Mouse (Mus musculus): ENCODE data around the gene Gm20547. TPM values are rescaled to one million over a fixed set of nuclear protein-coding genes. Genes with fewer than 3 reads are reported as not detected.
A peak's percentile ranks its signal among the peaks of the same experiment; 100 is the strongest.
"Not testable (repeated sequence)": the region's sequence is repeated elsewhere in the genome, so short reads cannot be mapped to it uniquely, and the experiment has no call there.

Gm20547 gene
- not detected for polyA plus RNA-seq (2017; shearing (Covaris generic))

DNA sequence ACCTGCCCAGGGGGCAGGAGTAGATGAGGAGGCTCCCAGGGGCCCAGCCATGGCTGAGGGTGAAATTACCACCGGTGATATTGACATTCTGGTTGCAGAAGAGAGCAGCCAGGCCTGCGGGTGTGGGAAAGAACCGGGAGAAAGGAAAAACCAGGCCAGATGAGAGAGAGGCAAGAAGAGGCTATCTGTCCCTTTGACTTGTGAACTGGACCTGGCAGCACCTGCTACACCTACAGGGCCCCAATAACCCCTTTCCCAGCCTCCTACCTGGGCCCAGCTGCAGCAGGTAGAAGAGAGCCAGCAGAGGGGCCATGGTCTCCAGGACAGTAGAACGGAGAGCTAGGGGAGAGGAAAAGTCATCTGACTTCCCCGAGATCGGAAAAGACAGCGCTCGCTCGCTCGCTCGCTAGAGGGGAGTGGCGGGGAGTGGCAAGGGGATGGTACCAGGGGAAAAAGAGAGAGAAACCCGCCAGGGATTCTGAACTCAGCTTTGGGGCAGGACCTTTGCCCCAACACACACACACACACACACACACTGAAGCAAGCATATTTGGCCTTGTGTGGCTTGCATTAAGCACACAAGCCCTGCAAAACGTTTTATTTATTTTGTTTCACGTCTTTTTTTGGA is at the start of gene Gm20547:
Gm20547 (minus strand) TSS at position 360 of the 628 bp plus-strand sequence.
- no peak for ATAC-seq

GRCm38 (mm10) chr17:34931061-34931734 is 49.4 kb upstream of the Gm20547 start, which contains the start of gene Neu1:
Neu1 (plus strand) TSS chr17:34931253.
- peak; percentile 98 for ATAC-seq

DNA sequence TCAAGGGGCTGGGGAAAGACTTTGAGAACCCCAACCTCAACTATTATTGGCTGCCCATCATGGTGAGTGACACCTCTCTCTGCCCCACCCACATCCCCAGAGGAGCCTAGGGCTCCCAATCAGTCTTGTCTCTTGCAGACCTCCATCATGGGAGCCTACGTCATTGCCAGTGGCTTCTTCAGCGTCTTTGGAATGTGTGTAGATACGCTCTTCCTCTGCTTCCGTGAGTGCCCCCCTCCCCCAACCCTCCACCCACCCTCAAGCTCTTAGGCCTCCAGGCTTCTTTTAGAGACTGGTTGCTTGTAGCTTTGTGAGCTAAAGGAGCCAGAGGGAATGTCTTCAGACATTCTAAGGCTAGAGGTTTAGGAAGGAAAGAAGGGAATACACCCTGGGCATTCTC is 47.0 kb upstream of the Gm20547 start:
- ATAC-seq = no peak

- ATAC-seq = no peak
Observed at GRCm38 (mm10) chr17:34927306-34928019, 45.6 kb upstream of the Gm20547 start.

- ATAC-seq = no peak
Observed at GRCm38 (mm10) chr17:34924258-34924657, 42.4 kb upstream of the Gm20547 start.

DNA sequence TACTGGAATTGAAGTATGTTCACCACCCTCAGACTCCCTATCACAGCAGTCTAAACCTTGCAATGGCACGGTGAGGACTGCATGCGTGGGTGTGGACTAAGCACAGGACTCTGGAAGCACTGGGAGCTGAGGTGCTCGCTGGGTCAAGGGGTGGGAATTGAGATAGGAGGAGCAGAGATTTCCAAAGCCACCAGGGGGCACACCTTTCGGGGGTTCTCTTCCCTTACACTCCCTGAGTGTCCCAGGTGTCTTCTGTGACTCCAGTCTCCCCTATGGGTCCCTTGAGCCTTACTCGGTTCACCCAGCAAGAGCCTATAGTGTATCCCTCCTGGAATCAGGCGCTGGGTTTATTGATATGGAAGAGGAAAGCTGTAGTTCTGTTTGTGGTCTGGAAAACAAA is 41.1 kb upstream of the Gm20547 start:
- no peak for ATAC-seq

- no peak for ATAC-seq
Observed at GRCm38 (mm10) chr17:34917188-34917587, 35.3 kb upstream of the Gm20547 start.

GRCm38 (mm10) chr17:34916316-34916715 is 34.5 kb upstream of the Gm20547 start:
- no peak for ATAC-seq

- no peak for ATAC-seq
Observed at GRCm38 (mm10) chr17:34915410-34915831, 33.6 kb upstream of the Gm20547 start.

DNA sequence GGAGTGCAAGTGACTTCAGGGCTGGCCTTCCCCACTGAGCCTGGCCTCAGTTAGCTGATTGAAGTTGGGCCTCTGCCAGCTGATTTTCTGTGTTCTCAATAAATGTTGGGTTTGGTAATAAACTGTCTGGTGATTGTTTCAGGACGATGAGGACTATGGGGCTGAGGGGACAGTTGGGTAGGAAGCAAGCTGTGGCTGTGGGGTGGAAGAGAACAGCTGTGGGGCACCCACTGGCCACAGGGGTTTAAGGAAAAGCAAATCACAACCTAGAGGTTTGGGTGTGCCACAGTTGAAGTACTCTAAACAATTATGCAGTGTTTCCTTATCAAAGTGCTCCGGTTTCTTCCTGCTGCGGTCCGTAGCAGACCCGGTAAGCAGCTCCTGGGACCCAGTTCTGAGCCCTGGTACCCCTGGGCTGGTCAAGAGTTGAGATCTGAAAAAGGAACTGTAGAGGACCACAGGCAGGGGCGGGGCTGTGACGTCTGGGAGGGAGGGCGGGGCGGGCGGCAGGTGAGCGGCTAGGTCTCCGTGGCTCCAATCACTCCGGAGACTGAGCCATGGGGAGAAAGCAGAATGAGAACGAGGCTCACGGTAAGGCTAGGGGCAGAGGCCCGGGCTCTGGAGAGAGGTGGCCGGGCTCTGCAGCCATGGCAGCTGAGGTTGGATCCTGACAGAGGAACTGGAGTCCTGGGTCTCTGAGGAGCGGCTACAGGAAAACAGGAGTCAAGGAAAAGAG is 32.3 kb upstream of the Gm20547 start, which contains the start of gene Slc44a4:
Slc44a4 (plus strand) TSS at position 537 of the 736 bp plus-strand sequence.
- ATAC-seq = no peak

- ATAC-seq = peak; percentile 89
Observed at GRCm38 (mm10) chr17:34911945-34912351, 30.1 kb upstream of the Gm20547 start.

GRCm38 (mm10) chr17:34910982-34911381 is 29.1 kb upstream of the Gm20547 start:
- no peak for ATAC-seq

- ATAC-seq = no peak
Observed at GRCm38 (mm10) chr17:34902895-34903294, 21.1 kb upstream of the Gm20547 start.

DNA sequence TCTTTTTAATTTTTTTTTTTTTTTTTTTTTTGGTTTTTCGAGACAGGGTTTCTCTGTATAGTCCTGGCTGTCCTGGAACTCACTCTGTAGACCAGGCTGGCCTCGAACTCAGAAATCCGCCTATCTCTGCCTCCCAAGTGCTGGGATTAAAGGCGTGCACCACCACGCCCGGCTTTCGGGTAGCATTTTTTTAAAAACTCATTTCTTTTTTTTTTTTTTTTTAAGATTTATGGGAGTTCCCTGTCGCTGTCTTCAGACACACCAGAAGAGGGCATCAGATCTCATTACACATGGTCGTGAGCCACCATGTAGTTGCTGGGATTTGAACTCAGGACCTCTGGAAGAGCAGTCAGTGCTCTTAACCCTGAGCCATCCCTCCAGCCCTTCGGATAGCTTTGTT is 20.1 kb upstream of the Gm20547 start:
- ATAC-seq = not testable (repeated sequence)

- ATAC-seq = not testable (repeated sequence)
Observed at GRCm38 (mm10) chr17:34900826-34901225, 19.0 kb upstream of the Gm20547 start.

DNA sequence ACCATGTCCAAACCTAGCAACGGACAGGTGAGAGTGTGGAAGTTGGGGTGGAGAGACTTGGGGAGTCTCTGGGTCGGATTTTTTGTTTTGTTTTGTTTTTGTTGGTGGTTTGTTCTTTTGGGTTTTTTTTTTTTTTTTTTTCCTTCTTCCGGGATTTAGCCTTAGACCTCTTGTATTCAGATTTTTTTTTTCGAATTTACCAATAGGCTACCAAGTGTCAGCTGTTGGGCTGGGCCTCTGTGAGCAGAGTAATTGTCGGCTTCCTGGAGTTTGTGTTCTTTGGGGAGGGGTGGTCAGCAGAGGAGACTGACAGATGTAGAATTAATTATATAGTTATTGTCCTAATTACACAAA is 18.0 kb upstream of the Gm20547 start:
- peak; percentile 50 for ATAC-seq

- peak; percentile 19 for ATAC-seq
Observed at GRCm38 (mm10) chr17:34899053-34899889, 17.4 kb upstream of the Gm20547 start.

DNA sequence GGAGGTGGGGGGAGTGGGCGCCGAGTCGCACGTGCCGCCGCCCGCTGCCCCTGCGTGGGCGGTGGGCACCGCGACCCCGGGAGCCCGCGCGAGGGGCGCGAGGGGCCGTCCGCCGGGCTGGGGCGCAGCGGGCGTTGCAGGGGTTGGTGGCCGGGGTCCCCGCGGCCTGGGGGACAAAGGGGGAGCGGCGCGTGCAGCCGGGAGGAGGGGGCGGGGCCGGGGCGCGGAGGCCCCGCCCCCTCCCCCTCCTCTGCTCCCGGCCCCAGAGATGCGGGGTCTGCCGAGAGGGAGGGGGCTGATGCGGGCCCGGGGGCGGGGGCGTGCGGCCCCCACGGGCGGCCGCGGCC is 16.8 kb upstream of the Gm20547 start:
- no peak for ATAC-seq

- ATAC-seq = peak; percentile 66
Observed at GRCm38 (mm10) chr17:34898160-34898586, 16.3 kb upstream of the Gm20547 start, which contains the start of the genes C2 and Ehmt2. C2 (minus strand) TSS chr17:34898265. Ehmt2 (plus strand) TSS chr17:34898469.

GRCm38 (mm10) chr17:34897373-34898159 is 15.7 kb upstream of the Gm20547 start:
- ATAC-seq = no peak

GRCm38 (mm10) chr17:34896366-34896765 is 14.5 kb upstream of the Gm20547 start:
- peak; percentile 27 for ATAC-seq
